Mouse (Mus musculus) embryo, embryonic 10 days (tissue): ENCODE measurements around the gene Adamts5.
A peak's percentile ranks its signal among the peaks of the same experiment; 100 is the strongest.

Experiments
- DNase-seq: peaks from one replicate; pipeline ENCODE4 v3.0.0-alpha.2; 2015; ENCODE audit warnings: low spot score

Gene Adamts5

DNA sequence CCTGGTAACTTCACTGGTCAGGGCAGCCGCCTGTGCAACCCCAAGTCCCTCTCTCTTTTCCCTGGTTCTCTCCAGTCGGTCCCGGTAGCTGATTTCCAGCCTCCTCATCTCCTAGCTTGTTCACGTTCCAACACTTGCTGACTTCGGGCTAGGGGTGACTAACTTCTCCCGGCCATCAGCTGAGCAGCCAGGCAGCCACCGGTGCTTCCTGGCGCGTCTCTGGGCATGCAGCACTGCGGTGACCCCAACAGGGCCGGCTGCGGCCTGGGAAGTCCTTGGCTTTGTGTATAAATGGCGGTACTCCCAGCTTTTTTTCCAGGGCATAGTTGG lies at the start of gene Adamts5:
TSS of gene Adamts5 (minus strand) at position 248 of the 330 bp plus-strand sequence.
- no peak for DNase-seq

DNA sequence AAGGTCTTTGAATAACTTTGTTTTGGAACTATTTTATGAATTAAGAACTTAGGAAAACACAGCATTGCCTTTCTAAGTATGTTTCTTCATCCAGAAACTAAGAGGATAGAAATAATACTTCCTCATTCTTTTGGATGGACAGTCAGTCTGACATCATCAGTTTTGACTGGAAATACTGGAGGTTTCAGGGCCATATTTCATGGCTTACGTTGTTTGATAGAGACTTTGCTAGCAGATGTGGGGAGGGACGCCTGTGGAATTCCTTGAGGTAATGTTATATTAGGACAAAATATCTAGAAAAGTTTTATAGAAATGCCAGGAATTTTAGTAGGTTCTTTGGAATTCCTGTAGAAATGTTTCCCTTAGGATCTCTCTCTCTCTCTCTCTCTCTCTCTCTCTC lies 48.7 kb upstream of the Adamts5 start:
- DNase-seq: no peak

DNA sequence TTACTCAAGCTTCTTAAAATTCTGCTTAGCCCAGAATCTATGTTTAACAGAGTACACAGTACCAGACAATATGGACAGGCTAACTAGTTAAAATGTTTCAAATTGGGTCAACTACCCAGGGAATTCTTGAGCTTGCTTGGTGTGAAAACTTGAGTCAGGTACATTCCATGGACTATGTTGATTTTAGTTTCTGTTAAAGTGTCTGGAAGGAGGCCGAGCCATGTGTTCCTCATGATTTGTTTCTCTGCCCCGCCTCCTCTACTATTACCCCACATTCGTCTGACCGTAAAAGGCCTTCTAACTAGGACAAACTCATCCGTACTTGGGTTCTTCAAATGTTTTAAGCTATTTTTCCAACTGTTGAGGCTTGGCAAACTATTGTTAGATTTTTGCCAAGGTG lies 24.4 kb upstream of the Adamts5 start:
- DNase-seq: no peak

DNA sequence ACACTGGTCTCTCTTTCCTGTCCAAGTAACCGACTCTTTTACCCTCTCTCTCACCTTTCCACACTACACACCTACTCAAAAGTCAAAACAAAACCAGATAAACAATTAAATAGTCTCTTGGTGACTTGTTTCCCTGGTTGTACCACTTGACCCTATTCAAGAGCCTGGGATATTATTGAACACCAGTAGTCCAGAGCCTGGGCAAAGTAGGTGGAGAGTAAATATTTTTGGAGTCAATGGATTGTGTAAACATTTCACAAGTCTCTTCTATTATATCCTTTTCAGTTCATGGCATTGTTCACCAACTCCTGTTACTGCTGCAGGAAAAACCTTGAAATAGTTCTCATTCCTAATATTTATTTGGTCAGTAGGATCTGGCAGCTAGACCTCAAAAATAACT lies 20.8 kb upstream of the Adamts5 start:
- no peak for DNase-seq

DNA sequence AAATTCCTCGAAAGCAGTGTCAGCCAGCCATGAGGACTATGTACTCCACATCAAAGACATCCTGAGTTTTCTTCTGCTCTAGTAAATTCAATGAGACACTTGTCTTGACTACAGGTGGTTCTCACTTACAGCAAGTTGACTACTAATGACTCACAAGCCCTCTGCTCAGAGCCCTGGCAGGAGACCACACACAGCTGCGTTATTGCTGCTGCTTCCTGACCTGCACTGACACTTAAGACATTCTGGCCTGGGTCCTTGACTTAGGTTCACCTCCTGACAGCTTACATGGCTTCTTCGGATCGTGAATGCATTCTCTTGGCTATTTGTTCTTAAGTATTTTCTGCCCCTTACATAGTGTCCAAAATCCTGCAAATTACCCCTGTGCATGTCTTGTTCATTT lies 18.5 kb upstream of the Adamts5 start:
- DNase-seq: no peak

DNA sequence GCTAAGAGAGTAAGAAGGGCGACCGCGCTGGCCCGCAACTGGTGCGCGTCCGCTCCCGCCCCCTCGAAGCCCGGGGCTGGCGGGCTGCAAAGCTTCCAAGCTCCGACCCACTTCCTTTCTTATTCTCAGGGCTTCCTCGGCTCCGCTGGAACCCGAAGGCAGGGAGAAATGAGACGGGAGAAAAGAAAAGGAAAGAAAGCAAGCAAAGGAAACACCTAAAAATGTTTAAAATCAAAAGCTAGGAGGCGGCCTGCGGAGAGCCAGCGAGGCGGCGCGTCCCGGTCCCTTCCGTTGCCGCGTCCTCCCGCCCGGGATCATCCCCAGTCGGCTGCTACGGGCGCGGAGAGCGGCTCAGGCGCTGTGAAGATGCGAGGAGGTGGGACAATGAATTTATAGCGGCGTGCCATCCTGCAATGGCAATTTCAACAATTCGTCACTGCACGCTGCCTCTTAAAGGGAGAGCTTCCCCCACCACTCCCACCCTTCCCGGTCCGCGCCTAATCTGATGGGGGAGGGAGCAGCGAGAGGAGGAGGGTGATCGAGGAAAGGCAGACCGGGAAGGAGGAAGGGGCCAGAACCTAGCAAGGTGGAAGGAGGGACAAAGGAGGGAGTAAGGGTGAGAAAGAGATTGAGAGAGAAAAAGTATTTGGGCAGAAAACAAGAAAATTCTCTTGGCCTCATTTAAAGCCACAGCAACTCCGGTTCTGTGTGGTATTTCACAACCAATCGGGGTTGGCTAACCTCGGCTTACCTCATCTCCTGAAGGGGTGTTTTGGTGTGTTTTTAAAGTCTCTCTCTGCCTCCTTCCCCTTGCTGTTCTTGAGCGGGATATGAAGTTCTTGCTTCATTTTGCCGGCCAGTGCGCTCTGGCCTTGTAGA lies 687 bp downstream of the Adamts5 start:
- DNase-seq: peak; percentile 70

DNA sequence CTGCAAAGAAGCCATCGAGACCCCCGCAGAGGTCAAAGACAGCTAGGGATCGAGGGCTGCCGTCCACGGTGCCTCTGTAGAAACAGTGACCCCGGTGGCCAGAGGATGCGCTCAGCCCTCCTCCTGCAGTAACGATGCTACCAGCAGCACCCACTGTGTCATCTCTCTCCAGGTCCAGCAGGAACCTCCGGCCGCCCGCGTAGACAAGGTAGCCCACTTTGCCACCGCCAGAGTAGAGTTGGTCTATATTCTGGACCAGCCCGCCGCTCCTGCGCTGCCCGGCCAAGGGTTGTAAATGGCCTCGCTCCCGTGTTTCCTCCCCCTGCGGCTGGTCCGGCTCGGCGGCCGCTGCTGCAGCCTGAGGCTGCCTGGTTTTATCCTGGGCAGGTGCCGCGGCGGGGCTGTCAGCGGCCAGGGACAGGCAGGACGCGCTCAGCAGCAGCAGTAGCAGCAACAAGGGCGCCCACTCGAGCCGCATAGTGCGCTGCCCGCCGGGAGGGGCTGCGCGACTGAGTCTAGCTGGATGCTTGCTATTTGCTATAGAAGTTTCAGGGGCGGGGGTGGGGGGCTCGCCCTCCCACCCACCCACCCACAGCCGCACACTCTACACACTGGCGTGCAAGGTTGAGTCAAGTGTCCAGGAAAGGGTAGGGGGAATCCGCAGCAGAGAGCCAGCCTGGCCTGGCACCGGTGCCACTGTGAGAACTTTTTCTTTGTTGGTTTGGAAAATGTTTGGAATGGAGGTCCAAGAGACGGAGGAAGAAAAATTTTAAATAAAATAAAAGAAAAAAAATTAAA lies 1.6 kb downstream of the Adamts5 start:
- peak; percentile 63 for DNase-seq

DNA sequence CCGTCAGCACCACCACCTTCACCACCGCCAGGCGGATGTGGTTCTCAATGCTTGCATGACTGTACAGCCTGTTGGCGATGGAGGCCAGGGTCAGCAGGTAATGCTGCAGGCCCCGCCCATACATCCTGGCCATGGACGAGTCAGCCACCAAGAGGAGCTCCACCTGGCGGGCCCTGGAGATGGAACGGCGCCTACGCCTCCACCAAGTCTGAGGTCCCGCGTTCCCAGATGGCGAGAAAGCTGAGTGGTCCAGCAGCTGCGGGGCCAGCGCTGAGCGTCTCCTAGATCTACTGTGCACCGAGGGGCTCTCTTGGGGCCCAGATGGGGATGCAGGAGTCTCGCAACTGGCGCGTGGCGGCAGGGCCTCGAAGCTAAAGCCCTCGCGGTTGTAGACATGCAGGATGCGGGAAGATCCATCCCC lies 2.3 kb downstream of the Adamts5 start:
- DNase-seq: peak; percentile 49

DNA sequence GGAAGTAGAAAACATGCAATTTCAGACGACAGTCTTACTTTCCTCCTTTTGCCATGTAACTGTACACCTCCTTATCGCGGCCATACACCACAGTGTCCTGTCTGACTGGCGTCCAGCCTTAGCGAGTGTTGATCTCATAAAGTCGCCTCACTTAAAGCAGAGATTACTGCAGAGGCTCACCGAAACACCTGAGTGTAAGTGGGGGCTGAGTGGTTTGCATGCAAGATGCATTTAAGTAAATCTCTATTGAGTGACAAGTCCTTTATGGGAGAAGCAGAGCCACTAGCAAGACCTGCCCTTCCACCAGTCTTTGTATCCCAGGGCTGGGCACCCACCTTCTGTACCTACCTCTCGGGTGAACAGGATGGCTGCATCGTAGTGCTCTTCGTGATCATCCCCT lies 2.8 kb downstream of the Adamts5 start:
- DNase-seq: no peak

DNA sequence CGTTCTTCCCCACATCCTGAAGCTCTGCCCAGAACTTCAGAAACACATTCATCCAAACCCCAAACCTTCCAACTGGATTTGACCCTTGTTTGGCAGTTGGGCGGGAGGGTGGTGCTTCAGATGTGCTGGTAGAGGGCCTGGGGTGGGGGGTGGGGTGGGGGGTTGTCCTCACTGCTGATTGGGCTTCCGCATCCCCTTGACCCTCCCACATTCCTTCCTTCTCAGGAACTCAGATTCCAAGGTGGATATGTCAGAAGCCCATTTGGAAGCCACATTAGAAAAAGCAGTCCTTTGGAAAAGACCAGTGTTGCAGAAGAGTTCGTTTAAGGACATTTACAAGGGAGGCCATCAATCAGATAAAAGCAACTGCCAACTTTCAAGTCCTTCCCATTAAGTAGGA lies 3.2 kb downstream of the Adamts5 start:
- DNase-seq: no peak

DNA sequence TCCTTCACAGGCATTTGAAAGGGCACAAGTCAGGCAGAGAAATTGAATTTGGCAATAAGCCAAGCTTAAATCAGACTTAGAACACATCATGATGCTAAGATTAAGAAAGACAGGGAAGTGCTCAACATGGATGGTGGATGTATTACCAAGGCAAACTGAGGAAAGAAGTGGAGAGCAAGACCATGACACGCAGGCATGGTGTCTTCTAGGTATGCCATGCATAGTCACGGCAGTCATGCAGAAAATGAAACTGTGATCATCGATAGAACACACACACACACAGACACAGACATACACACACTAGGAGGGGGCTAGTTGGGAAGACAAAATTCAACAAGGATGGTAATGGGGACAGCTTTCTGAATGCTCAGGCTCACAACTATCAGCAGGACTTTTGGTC lies 3.8 kb downstream of the Adamts5 start:
- DNase-seq: no peak

DNA sequence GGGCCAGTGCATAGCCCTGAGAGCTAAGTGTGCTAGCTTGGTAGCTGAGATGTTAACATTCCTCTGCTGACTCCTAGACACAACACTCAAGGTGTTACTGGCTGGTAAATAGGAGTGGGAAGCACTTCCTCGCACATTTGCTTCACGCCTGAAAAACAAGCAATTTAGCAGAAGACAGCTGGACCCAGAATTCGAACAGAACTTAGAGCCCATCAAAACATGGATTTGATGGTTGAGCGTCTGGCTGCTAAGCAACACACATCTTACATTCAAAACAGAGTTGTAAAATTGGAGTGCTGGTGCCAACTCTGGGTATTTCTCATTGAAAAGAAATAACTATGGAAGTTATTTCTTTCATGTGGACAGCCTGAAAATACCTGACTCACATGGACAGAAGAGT lies 5.7 kb downstream of the Adamts5 start:
- DNase-seq: no peak

DNA sequence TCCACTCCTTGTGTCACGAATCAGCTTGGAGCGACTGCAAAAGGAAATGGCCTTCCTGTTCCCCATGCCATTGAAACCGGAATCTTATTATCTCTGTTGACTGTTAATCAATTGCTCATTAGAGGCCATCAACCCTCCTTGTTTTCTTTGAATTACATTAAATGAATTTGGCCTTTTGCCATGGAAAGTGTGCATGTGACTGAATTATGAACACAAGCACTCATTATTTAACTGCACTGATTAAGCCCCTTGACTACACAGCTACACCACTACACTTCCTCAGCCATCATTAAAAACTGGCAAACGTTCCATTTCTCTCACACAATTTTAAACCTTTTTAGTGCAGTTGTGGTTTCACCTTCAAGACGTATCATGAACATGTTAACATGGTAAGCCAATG lies 11.8 kb downstream of the Adamts5 start:
- no peak for DNase-seq

DNA sequence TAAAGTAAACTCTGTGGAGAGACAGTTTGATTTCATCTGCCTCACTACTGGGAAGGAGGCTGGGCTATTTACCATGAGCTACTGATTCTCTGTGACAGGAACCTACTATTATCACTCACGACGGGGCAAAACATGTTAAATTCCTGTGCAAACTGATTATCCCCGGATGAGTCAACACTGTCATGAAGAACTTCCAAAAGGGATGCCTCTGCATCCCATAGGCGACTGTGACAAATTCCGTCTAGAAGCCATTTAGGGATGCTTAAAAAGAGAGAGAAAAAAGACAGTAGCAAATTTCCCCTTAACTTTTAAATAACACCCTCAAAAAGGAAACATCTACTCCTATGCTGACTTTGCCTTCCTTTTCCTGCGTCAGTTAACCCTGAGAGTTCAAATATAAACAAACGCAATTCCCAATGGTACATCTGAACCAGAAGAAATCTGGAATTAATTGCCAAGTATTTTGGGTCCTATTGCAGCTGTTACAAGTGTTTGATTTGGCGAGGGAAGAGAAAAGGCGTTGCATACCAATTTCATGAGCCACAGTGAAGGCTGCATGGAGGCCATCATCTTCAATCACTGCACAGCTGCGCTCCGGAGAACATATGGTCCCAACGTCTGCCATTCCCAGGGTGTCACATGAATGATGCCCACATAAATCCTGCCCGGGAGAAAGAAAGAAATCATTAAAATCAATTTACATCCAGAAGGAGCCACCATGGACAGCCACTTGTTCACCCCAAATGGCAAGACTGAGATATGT lies 14.2 kb downstream of the Adamts5 start:
- DNase-seq: peak; percentile 59

DNA sequence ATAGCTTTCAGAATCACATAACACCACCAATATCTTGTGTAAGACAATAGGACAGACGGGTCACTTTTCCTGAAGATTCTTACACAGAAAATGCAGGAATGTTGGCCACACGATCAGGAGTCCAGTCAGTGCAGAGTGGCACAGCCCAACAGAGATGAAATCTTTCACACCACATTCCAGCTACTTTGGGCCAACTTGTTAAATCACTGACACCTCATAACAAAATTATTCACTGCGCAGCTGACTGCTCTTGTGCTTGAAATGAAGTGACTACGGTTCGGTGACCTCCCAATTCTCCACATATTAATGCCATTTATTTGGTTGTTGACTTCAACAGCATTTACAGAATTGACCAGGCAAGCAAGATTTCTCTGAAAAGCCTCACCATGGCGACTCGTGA lies 22.6 kb downstream of the Adamts5 start:
- DNase-seq: no peak

DNA sequence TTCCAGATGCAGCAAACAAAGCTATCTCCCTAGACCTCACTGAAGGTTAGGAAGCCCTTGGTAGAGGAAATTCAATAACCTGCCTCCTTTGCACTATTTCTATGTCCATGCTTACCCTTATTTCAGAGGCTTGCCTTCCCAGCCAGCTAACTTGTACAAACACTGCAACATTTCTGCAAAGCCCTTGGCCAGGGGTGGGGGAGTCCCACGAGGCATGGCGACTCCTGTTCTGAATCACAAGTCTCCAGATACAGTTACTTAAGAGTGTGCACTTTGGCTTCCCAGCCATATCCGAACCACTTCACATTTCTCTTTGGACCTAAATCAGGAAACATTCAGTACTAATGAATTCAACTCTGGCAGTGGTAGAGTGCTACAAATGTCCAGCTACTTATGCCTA lies 27.5 kb downstream of the Adamts5 start:
- no peak for DNase-seq

DNA sequence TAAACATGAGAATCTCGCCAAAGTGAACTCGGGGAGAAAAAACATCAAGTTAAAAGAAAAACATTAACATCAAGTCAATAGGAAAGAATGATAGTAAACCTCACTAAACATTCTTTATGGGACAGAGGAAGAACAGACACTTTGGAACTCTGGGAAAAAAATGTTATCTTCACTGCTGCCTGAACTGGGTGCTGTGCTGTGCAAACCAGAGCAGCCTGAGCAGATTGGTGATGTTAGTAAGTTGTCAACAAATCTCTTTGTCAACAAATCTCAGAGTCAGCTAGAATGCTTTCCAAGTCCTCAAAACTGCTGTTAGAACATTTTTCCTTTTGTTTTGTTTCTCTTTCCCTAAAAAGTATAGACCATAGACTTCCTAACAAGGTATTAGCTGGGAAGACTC lies 29.7 kb downstream of the Adamts5 start:
- DNase-seq: no peak

DNA sequence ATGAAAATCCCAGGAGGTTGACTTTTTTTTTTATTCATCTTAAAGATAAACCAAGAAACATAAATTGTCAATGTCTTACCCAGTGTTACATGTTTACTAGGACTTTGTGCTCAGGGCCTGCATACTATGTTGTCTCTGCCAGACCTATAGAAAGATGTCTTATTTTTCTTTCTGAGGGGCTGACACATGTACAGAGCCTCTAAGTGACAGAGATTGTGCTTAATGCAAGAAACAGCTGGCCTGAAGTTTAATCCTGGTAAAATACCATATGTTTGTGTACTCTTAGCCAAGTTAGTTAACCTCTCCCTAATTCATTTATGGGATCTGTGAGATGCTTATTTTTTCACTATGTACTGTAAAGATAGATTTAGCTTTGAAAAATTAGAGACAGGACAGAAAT lies 30.4 kb downstream of the Adamts5 start:
- DNase-seq: no peak

DNA sequence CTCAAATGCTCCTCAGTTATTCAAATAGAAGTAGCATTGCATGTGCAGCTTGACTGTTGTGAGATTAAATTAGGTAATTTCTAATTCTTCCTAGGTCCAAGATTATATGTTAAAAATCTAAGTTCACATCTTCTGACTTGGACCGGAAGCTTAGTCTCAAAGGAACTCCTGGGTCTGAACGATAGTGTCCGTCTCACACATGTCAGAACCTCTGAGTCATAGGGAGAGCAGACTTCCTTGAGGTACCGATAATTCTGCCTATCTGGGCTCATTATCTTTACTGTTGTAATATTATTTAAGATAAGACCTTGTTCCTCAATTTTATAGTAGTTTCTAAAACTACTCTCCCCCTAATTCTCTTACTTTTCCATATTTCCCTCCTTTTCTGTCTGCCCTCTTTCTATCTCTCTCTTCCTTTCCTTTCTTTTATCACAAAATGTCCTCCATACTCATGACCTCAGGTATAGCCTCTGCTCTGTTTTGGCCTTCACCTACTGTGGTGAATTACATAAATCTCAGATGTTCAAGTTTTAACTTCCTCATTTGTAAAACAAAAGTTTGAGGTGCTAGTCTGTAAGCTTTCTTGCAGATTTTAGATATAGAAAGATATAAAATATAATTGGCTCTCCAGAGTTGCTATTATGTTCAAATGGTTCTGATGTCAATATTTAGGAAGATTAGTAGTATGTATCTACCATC lies 36.8 kb downstream of the Adamts5 start:
- DNase-seq: no peak

DNA sequence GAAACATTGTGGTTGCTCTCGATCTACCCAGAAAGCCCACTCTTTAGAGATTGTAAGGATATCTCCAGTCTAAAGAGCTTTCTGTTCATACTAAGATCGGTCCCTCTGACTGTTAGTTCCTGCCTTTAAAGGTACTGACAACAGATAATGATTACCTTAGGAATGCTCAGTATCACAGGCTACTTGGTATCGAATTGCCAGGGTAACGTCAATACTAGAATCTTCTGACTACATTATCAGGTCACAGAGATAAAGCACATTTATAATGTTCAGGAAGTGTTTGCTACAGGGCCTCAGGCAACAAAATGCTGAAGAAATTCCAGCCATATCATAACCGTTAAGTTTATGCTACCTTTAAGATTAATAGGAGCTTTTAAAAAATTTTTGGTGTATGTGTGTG lies 47.1 kb downstream of the Adamts5 start:
- DNase-seq: no peak

DNA sequence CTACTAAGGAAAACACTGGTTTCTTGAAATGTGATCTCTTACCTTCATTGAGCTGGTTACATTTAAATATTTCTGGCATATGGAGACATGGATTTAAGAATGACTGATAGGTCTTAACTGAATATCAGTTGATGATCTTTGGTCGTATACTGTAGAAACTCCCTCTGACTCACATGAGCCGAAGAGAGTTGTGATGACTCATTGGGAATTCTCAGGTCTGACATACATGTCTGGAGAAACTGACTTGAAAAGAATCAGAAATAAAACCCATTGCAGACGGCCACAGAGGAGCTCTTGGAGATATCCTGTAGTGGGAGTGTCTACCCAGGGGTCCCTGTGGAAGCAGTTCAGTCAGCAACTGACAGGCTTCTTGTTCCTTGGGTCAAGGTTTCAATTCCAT lies 74.6 kb downstream of the Adamts5 start:
- DNase-seq: no peak

DNA sequence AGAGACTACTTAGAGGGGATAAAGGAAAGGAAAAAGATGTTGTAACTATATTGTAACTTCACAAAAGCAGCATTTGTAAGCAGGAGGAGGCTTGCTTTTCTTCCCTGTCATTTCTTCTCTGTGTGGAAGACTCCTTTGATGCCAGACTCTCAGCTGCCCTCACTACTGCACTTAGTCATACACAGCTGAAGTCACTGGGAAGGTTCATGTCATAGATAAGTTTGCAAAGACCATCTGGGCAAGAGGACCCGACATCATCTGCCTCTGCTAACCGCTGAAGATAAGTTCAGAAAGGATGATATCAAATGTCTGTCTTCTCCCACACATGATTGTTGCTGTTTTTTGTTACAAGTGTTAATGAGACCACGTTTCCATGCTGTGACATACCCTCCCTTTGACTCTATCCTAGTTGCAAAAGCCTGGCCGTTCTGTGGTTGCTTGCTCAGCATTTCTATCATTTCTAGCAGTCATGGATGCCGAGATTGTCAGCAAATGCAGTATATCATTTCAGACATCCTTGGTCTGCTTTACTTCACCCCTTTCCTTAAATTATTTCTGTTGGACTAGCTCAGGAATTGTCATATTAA lies 79.2 kb downstream of the Adamts5 start:
- DNase-seq: no peak
